Mouse (Mus musculus): ENCODE results near the gene Gm17545. TPM values are rescaled to one million over a fixed set of nuclear protein-coding genes. Genes with fewer than 3 reads are reported as not detected.

The Gm17545 gene
- not detected in 2 replicates for polyA plus RNA-seq (2015; fragmentation: Nextera tagmentation; extraction: Ambion mirVana)

DNA sequence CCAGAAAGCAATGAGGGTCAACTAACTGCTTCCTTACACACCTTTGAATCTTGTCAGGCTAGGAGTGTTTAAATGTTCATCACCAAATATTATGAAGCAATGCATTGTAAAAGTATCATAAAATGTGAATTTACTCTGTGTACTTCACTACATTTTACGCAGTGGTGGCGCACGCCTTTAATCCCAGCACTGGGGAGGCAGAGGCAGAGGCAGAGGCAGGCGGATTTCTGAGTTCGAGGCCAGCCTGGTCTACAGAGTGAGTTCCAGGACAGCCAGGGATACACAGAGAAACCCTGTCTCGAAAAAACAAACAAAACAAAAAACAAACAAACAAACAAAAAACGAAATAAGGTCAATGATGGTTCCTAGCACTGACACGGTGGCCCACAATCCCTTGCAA is at the start of gene Gm17545:
Gm17545 (plus strand) TSS at position 301 of the 400 bp plus-strand sequence.

GRCm38 (mm10) chr9:22411002-22411857 is 42.9 kb upstream of the Gm17545 start, which contains the start of gene 9530077C05Rik:
TSS of gene 9530077C05Rik (plus strand) at chr9:22411513.

DNA sequence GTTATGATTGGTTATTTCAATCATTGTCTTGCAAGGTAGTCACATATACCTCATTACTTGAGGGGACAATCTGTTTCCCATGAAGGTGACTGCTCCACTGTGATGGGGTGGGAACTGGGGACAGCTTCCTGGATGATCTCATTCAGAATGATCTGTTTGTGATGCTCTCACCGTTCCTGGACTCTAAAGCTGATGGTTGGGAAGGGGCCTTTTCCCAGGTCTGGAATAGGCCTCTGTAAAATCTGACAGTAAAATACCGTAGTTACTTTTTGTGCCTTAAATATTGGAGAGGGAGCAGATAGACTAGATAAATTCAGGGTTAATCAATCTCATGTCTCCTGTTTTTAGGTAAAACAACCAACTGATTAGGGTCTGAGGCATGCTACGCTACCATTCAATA is 15.6 kb downstream of the Gm17545 start, which contains the start of gene Rp9:
Rp9 (minus strand) TSS at position 101 of the 400 bp plus-strand sequence.

DNA sequence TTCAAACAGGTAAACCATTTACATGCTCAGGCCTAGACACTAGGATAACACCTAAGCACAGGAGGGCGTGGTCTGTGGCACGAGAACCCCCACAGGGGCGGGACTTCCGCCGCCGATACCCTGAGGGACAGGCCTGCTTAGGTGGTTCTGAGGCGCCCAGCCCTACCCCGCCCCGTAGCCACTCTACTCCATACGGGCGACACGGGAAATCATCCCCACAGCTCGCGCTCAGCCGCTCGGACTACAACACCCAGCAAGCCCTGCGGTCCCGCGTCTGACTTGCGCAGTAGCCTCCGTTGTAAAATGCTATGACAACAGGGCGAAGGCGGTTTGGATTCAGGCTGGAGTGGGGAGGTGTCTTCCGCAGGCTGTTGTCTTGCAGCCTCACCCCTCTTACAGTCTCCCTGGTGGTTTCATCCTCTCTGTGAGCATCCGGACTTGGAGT is 21.4 kb downstream of the Gm17545 start, which contains the start of gene Bbs9:
Bbs9 (plus strand) TSS at position 292 of the 445 bp plus-strand sequence.

Other genes with a start within 250 kb of the Gm17545 start
- 27.7 and 30.7 TPM in 2 replicates for gene Zfp809, start 228.6 kb upstream of the Gm17545 start, polyA plus RNA-seq (2015; fragmentation: Nextera tagmentation; extraction: Ambion mirVana)
- gene Zfp599, start 194.4 kb upstream of the Gm17545 start, polyA plus RNA-seq (2015; fragmentation: Nextera tagmentation; extraction: Ambion mirVana): 0.55 and 0.70 TPM in 2 replicates
- 7.4 and 7.9 TPM in 2 replicates for gene Zfp810, start 146.6 kb upstream of the Gm17545 start, polyA plus RNA-seq (2015; fragmentation: Nextera tagmentation; extraction: Ambion mirVana)
- gene Anln, start 65.1 kb upstream of the Gm17545 start, polyA plus RNA-seq (2015; fragmentation: Nextera tagmentation; extraction: Ambion mirVana): 13.4 and 21.4 TPM in 2 replicates
- gene 9530077C05Rik, start 42.8 kb upstream of the Gm17545 start, polyA plus RNA-seq (2015; fragmentation: Nextera tagmentation; extraction: Ambion mirVana): 1.5 and 1.8 TPM in 2 replicates
- 37.3 and 38.5 TPM in 2 replicates for gene Rp9, start 15.5 kb downstream of the Gm17545 start, polyA plus RNA-seq (2015; fragmentation: Nextera tagmentation; extraction: Ambion mirVana)
- gene Bbs9, start 21.4 kb downstream of the Gm17545 start, polyA plus RNA-seq (2015; fragmentation: Nextera tagmentation; extraction: Ambion mirVana): 4.2 and 5.4 TPM in 2 replicates

All from urinary bladder, postnatal 0 days (tissue).